Mouse (Mus musculus): ENCODE data around the gene Gpr68. TPM values are rescaled to one million over a fixed set of nuclear protein-coding genes. Genes with fewer than 3 reads are reported as not detected.

Gene Gpr68
- polyA plus RNA-seq, 1 experiment, result 0.12 TPM

- H3K36me3 ChIP-seq (replicated peaks; ENCODE audit: low read length), result peaks cover 15% of the 10 kb centered on the region
- TF ChIP-seq FLI1 (IDR thresholded peaks at IDR 0.05; ENCODE audit: low read length), result no peak
- no peak for TF ChIP-seq GATA1 (IDR thresholded peaks at IDR 0.05; ENCODE audit: borderline replicate concordance, low read length)
- no peak overlapping the region for H3K4me3 ChIP-seq (replicated peaks)
- peaks cover 9% of the 10 kb centered on the region for H3K4me1 ChIP-seq
- H3K9me3 ChIP-seq, result no peaks in the 10 kb centered on the region
- peaks cover 2% of the 10 kb centered on the region for H3K27me3 ChIP-seq (replicated peaks)
These were observed 45.0 kb downstream of the Gpr68 start for GRCm38 (mm10) chr12:100862856-100863446.

DNA sequence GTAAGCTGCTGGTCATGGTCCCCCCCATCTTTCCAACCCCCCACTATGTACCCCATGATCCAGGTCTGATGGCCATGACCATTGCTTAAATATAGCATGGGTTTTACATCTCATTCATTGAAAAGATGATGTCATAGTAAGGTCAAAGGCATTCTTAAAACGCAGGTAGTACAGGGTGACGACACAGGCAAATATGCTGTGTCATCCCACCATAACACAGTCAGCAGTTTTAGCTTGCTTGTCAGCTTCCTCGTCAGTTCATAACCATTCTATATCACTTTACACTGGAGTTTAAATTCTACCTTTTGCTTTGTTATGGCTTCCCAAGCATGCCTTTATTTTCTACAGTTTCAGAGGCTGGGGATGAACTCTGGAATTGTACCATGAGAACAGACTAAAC, 45.7 kb downstream of the Gpr68 start:
- Histone ChIP-seq H3K9me3 (no peaks in the 10 kb centered on the region), H3K4me3 (replicated peaks) (no peak overlapping the region), H3K27me3 (replicated peaks) (peaks cover 2% of the 10 kb centered on the region), H3K4me1 (peaks cover 13% of the 10 kb centered on the region), H3K36me3 (replicated peaks; ENCODE audit: low read length) (peaks cover 12% of the 10 kb centered on the region)
- TF ChIP-seq FLI1 (IDR thresholded peaks at IDR 0.05; ENCODE audit: low read length), result no peak
- no peak for TF ChIP-seq GATA1 (IDR thresholded peaks at IDR 0.05; ENCODE audit: borderline replicate concordance, low read length)

- H3K4me1 ChIP-seq, result peaks cover 17% of the 10 kb centered on the region
- peaks cover 9% of the 10 kb centered on the region for H3K36me3 ChIP-seq (replicated peaks; ENCODE audit: low read length)
- peaks cover 3% of the 10 kb centered on the region for H3K27me3 ChIP-seq (replicated peaks)
- TF ChIP-seq FLI1 (IDR thresholded peaks at IDR 0.05; ENCODE audit: low read length), result no peak
- no peak for TF ChIP-seq GATA1 (IDR thresholded peaks at IDR 0.05; ENCODE audit: borderline replicate concordance, low read length)
- H3K9me3 ChIP-seq, result no peaks in the 10 kb centered on the region
- no peak overlapping the region for H3K4me3 ChIP-seq (replicated peaks)
These were observed 50.2 kb downstream of the Gpr68 start for GRCm38 (mm10) chr12:100857791-100858190.

DNA sequence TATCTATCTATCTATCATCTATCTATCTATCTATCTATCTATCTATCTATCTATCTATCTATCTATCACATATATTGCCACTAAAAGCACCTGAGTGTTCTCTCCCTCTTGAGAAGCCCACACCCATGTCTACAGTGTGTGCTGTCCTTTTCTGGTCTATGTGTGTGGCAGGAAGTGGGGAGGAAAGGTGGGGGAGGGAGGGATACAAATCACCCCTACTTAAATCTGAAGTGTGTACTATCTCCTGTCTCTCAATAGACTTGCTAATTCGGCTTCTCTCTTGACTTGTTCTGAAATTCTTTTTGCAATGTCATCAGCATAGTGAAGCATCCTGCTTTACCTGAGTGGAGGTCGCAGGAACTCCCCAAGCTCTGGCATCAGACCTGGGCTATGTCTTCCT, 51.7 kb downstream of the Gpr68 start:
- H3K27me3 ChIP-seq (replicated peaks), result peaks cover 11% of the 10 kb centered on the region

GRCm38 (mm10) chr12:100852370-100852769, 55.6 kb downstream of the Gpr68 start:
- Histone ChIP-seq H3K36me3 (replicated peaks; ENCODE audit: low read length) (peaks cover 18% of the 10 kb centered on the region), H3K9me3 (no peaks in the 10 kb centered on the region), H3K4me1 (peaks cover 9% of the 10 kb centered on the region), H3K27me3 (replicated peaks) (peaks cover 18% of the 10 kb centered on the region), H3K4me3 (replicated peaks) (no peak overlapping the region)
- TF ChIP-seq FLI1 (IDR thresholded peaks at IDR 0.05; ENCODE audit: low read length), result no peak
- TF ChIP-seq GATA1 (IDR thresholded peaks at IDR 0.05; ENCODE audit: borderline replicate concordance, low read length), result no peak

More for the DNA sequence above, 51.7 kb downstream of the Gpr68 start:
- peaks cover 10% of the 10 kb centered on the region; the same call in 1 of the 2 replicates for H3K4me1 ChIP-seq
- H3K4me3 ChIP-seq (replicated peaks), result no peak overlapping the region
- no peaks in the 10 kb centered on the region for H3K9me3 ChIP-seq
- peaks cover 9% of the 10 kb centered on the region for H3K36me3 ChIP-seq (replicated peaks; ENCODE audit: low read length)
- TF ChIP-seq FLI1 (IDR thresholded peaks at IDR 0.05; ENCODE audit: low read length), result no peak
- no peak for TF ChIP-seq GATA1 (IDR thresholded peaks at IDR 0.05; ENCODE audit: borderline replicate concordance, low read length)

DNA sequence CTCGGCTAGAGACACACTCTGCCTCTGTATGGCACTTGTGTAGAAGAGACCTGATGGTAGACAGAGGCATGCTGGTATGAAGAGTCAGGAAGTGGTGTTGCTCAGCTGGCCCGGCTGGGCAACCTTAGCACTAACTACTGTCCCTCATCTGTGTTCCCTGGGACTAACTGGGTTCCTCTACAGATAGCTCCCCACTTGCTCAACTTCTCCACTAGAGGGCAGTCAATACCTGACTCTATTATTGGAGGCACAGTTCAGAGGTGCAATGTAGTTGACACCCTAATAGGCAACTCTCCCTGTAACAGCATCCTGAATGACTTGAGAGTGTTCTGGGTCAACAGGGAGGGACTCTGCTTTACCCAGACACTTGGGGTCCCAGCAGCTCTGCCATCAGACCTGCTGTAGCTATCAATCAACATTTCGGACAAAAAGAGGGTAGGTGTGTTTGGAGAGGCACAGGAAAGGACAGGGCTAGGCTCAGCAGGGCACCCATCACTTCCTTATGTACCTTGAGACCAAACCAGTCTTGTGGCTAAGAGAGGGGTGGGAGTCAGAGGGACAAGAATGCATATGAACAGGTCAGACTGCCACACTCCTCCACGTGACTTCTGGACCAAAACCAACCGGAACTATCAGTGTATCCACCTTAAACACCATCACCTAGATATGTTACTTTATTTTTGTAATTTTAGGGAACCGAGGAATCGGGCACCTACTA, 58.4 kb downstream of the Gpr68 start:
- Histone ChIP-seq H3K27me3 (replicated peaks) (peaks cover 16% of the 10 kb centered on the region), H3K9me3 (no peaks in the 10 kb centered on the region), H3K36me3 (replicated peaks; ENCODE audit: low read length) (peaks cover 26% of the 10 kb centered on the region), H3K4me3 (replicated peaks) (no peak overlapping the region), H3K4me1 (peaks cover 4% of the 10 kb centered on the region; the same call in 1 of the 2 replicates)
- TF ChIP-seq FLI1 (IDR thresholded peaks at IDR 0.05; ENCODE audit: low read length) (no peak), GATA1 (IDR thresholded peaks at IDR 0.05; ENCODE audit: borderline replicate concordance, low read length) (no peak)

GRCm38 (mm10) chr12:100847437-100848080, 60.4 kb downstream of the Gpr68 start:
- peaks cover 13% of the 10 kb centered on the region for H3K27me3 ChIP-seq (replicated peaks)
- H3K4me1 ChIP-seq, result peaks cover 4% of the 10 kb centered on the region; the same call in 1 of the 2 replicates
- TF ChIP-seq FLI1 (IDR thresholded peaks at IDR 0.05; ENCODE audit: low read length) (no peak), GATA1 (IDR thresholded peaks at IDR 0.05; ENCODE audit: borderline replicate concordance, low read length) (no peak)
- peaks cover 40% of the 10 kb centered on the region for H3K36me3 ChIP-seq (replicated peaks; ENCODE audit: low read length)
- H3K9me3 ChIP-seq, result no peaks in the 10 kb centered on the region
- no peak overlapping the region for H3K4me3 ChIP-seq (replicated peaks)

DNA sequence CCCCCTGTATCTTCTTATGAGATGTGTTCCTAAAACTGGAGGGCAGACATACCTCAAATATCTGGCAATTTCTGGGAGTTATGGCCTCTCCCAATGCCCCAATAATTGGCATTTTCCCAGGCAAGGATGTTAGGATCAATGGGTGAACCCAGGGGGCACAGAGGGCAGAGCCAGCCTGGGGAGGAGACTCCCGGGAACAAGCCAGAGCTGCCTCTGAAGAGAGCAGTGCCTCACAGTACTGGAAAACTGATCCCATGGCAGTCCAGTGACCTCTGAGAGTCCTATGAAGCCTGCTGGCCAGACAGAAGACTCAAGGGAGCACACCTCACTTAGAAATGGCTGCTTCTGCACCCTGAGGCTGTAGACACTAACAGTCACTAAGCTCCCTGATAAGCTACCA, 61.4 kb downstream of the Gpr68 start:
- TF ChIP-seq FLI1 (IDR thresholded peaks at IDR 0.05; ENCODE audit: low read length) (no peak), GATA1 (IDR thresholded peaks at IDR 0.05; ENCODE audit: borderline replicate concordance, low read length) (no peak)
- peaks cover 4% of the 10 kb centered on the region; the same call in 1 of the 2 replicates for H3K4me1 ChIP-seq
- H3K4me3 ChIP-seq (replicated peaks), result no peak overlapping the region
- H3K36me3 ChIP-seq (replicated peaks; ENCODE audit: low read length), result peaks cover 45% of the 10 kb centered on the region
- H3K27me3 ChIP-seq (replicated peaks), result peaks cover 7% of the 10 kb centered on the region
- H3K9me3 ChIP-seq, result no peaks in the 10 kb centered on the region

- peaks cover 43% of the 10 kb centered on the region for H3K36me3 ChIP-seq (replicated peaks; ENCODE audit: low read length)
- H3K9me3 ChIP-seq, result no peaks in the 10 kb centered on the region
- no peak overlapping the region for H3K4me3 ChIP-seq (replicated peaks)
- peaks cover 12% of the 10 kb centered on the region for H3K4me1 ChIP-seq
- peaks cover 2% of the 10 kb centered on the region for H3K27me3 ChIP-seq (replicated peaks)
- no peak for TF ChIP-seq GATA1 (IDR thresholded peaks at IDR 0.05; ENCODE audit: borderline replicate concordance, low read length)
- no peak for TF ChIP-seq FLI1 (IDR thresholded peaks at IDR 0.05; ENCODE audit: low read length)
These were observed 62.2 kb downstream of the Gpr68 start for GRCm38 (mm10) chr12:100845829-100846228.

GRCm38 (mm10) chr12:100844546-100844945, 63.5 kb downstream of the Gpr68 start:
- H3K27me3 ChIP-seq (replicated peaks), result no peaks in the 10 kb centered on the region
- H3K9me3 ChIP-seq, result no peaks in the 10 kb centered on the region
- no peak overlapping the region for H3K4me3 ChIP-seq (replicated peaks)
- peaks cover 34% of the 10 kb centered on the region for H3K36me3 ChIP-seq (replicated peaks; ENCODE audit: low read length)
- TF ChIP-seq FLI1 (IDR thresholded peaks at IDR 0.05; ENCODE audit: low read length) (no peak), GATA1 (IDR thresholded peaks at IDR 0.05; ENCODE audit: borderline replicate concordance, low read length) (no peak)
- peaks cover 16% of the 10 kb centered on the region for H3K4me1 ChIP-seq

Data from megakaryocyte, embryonic 14.5 days (primary cell).